Mouse (Mus musculus) forebrain, embryonic 15.5 days (tissue): Measurements from ENCODE around the gene Gm17467. TPM values are rescaled to one million over a fixed set of nuclear protein-coding genes. Genes with fewer than 3 reads are reported as not detected.
"Not testable (repeated sequence)": the region's sequence is repeated elsewhere in the genome, so short reads cannot be mapped to it uniquely, and the experiment has no call there.

Source experiments
- ATAC-seq: fragments of 200-750 bp; cut with Nextera tagmentation; replicated peaks from 2 replicates; pipeline ENCODE4 v1.8.0; 2017; ENCODE audit warnings: mild to moderate bottlenecking, moderate TSS enrichment, moderate library complexity
- H3K27ac ChIP-seq: fragments of 300-500 bp; sonication (generic); replicated peaks from 2 replicates; pipeline ENCODE4 v1.5.1; 2015; ENCODE audit warnings: mild to moderate bottlenecking, inconsistent platforms
- H3K27me3 ChIP-seq: fragments of 300-500 bp; sonication (generic); 2 replicates; pipeline ENCODE4 v1.6.1; 2015; ENCODE audit warnings: inconsistent platforms
- H3K36me3 ChIP-seq: fragments of 300-500 bp; sonication (generic); 2 replicates; pipeline ENCODE4 v1.6.1; 2015; ENCODE audit warnings: mild to moderate bottlenecking, inconsistent platforms
- H3K4me1 ChIP-seq: fragments of 300-500 bp; sonication (generic); 2 replicates; pipeline ENCODE4 v1.6.1; 2015; ENCODE audit warnings: inconsistent platforms
- H3K4me2 ChIP-seq: fragments of 300-500 bp; sonication (generic); replicated peaks from 2 replicates; pipeline ENCODE4 v1.6.1; 2015; ENCODE audit warnings: mild to moderate bottlenecking, inconsistent platforms
- H3K4me3 ChIP-seq: fragments of 300-500 bp; sonication (generic); 2 replicates; pipeline ENCODE4 v1.5.1; 2015; ENCODE audit warnings: mild to moderate bottlenecking, inconsistent platforms
- H3K9ac ChIP-seq: fragments of 300-500 bp; sonication (generic); replicated peaks from 2 replicates; pipeline ENCODE4 v1.6.1; 2015; ENCODE audit warnings: mild to moderate bottlenecking, inconsistent platforms
- H3K9me3 ChIP-seq: fragments of 300-500 bp; sonication (generic); 2 replicates; pipeline ENCODE4 v1.6.1; 2016; ENCODE audit warnings: inconsistent platforms
- WGBS: fragments of 180-500 bp; shearing (Covaris S2); methylation state at CpG from one replicate; pipeline ENCODE4 v1.1.7; 2015; ENCODE audit warnings: mixed read lengths; 5-methylcytosine and 5-hydroxymethylcytosine counted together
- polyA plus RNA-seq: library from polyadenylated mRNA; unstranded; fragments of >200 nt; fragmentation: Nextera tagmentation; extraction: Ambion mirVana; gene quantifications from 2 replicates; pipeline ENCODE4 v1.2.1, GENCODE M21; 2015

Gene Gm17467
- not detected in 2 replicates for polyA plus RNA-seq

DNA sequence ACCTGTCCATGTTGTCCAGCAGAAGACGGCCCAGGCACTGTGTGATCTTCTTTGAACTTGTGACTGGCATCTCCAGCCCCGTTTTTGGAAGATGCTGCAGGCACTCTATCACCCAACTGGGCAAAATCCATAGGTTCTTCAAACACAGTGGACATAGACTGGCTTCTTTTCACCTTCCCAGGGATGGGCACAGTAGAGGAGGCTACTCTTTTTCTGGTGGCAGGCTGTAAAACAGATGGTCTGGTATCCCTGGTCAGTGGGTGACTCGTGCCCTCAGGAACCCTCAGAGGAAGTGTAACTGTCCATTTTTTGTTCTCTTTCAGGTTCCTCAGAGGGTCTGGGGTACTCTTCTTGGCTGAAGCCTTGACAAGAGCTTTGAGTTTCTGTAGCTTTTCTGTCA lies at the start of gene Gm17467:
Gm17467 (minus strand) TSS at position 101 of the 400 bp plus-strand sequence.
- not testable (repeated sequence) for H3K4me2 ChIP-seq, H3K36me3 ChIP-seq, H3K27ac ChIP-seq, ATAC-seq, H3K4me1 ChIP-seq, H3K9me3 ChIP-seq, H3K4me3 ChIP-seq, H3K27me3 ChIP-seq, H3K9ac ChIP-seq
- no CpG with 5 or more reads among the region's 3 CpGs for WGBS

Other genes with a start within 250 kb of the Gm17467 start
- gene Cldn34c2, start 123.1 kb downstream of the Gm17467 start, polyA plus RNA-seq = not detected in 2 replicates
- gene Cldn34c3, start 88.9 kb upstream of the Gm17467 start, polyA plus RNA-seq = not detected in 2 replicates